Mouse (Mus musculus) CH12.LX (cell line): Measurements from ENCODE around the gene Efcab5. TPM values are rescaled to one million over a fixed set of nuclear protein-coding genes. Genes with fewer than 3 reads are reported as not detected.

Source experiments
- DNase-seq: peaks from one replicate; pipeline ENCODE4 v3.0.0-alpha.2; 2013; ENCODE audit errors: extremely low read depth
- H3K27ac ChIP-seq: 2 replicates; pipeline ENCODE4 v1.5.1; 2012; ENCODE audit warnings: low read depth, mild to moderate bottlenecking, control low read depth, moderate library complexity; ENCODE audit not compliant: insufficient read depth
- H3K27me3 ChIP-seq: replicated peaks from 2 replicates; pipeline ENCODE3; 2012; ENCODE audit warnings: inconsistent platforms
- H3K36me3 ChIP-seq, 2 experiments: replicated peaks in 1 of 2; 2 replicates each; pipeline versions ENCODE3 to v1.6.1; 2012; ENCODE audit warnings: inconsistent platforms in 1 of 2, low read length in 1 of 2, mild to moderate bottlenecking in 1 of 2, mixed read lengths in 1 of 2, moderate library complexity in 1 of 2; ENCODE audit not compliant: control insufficient read depth in 1 of 2, insufficient read depth in 1 of 2
- H3K4me1 ChIP-seq, 2 experiments: 2 replicates each; pipeline ENCODE4 v1.6.1; 2012; ENCODE audit warnings: inconsistent platforms in 1 of 2, moderate library complexity in 1 of 2; ENCODE audit not compliant: insufficient read depth in 2 of 2, control insufficient read depth in 1 of 2
- H3K4me2 ChIP-seq: 2 replicates; pipeline ENCODE4 v1.6.1; 2012; ENCODE audit warnings: low read depth, mild to moderate bottlenecking, control low read depth; ENCODE audit not compliant: poor library complexity, insufficient read depth, severe bottlenecking
- H3K4me3 ChIP-seq, 3 experiments: fragments of 150-350 bp in 1 of 3; sonication (generic) in 1 of 3; replicated peaks in 1 of 3; 2 replicates each; pipeline versions ENCODE3 to v1.5.1; 2011 to 2012; ENCODE audit warnings: low read depth in 2 of 3, low read length in 2 of 3, mild to moderate bottlenecking in 2 of 3, moderate library complexity in 2 of 3, control low read depth in 1 of 3, improper control_type of control experiment in 1 of 3, inconsistent platforms in 1 of 3, mixed read lengths in 1 of 3; ENCODE audit not compliant: poor library complexity in 1 of 3
- H3K79me2 ChIP-seq: replicated peaks from 2 replicates; pipeline ENCODE4 v1.6.1; 2012; ENCODE audit warnings: mild to moderate bottlenecking, moderate library complexity; ENCODE audit not compliant: control insufficient read depth, poor library complexity, insufficient read depth, severe bottlenecking; ENCODE audit errors: extremely low read depth
- H3K9ac ChIP-seq: 2 replicates; pipeline ENCODE4 v1.6.1; 2012; ENCODE audit warnings: low read depth, mild to moderate bottlenecking, control low read depth, moderate library complexity; ENCODE audit not compliant: insufficient read depth
- H3K9me3 ChIP-seq: replicated peaks from 2 replicates; pipeline ENCODE3; 2012; ENCODE audit warnings: low read length, inconsistent platforms, mixed read lengths
- BHLHE40 ChIP-seq: IDR thresholded peaks from 2 replicates; pipeline ENCODE4 v1.6.1; 2011; ENCODE audit warnings: mild to moderate bottlenecking, low read depth, low read length, improper control_type of control experiment
- CHD2 ChIP-seq: IDR thresholded peaks from 2 replicates; pipeline ENCODE4 v1.6.1; 2011; ENCODE audit warnings: low read length, improper control_type of control experiment
- E2F4 ChIP-seq: IDR thresholded peaks from 2 replicates; pipeline ENCODE4 v1.6.1; 2011; ENCODE audit warnings: low read depth, low read length, improper control_type of control experiment; ENCODE audit not compliant: insufficient replicate concordance
- ELF1 ChIP-seq: IDR thresholded peaks from 2 replicates; pipeline ENCODE4 v1.6.1; 2014; ENCODE audit warnings: low read depth, mild to moderate bottlenecking, inconsistent platforms, low read length, improper control_type of control experiment
- ETS1 ChIP-seq: conservative IDR thresholded peaks from 2 replicates; pipeline ENCODE4 v1.6.1; 2012; ENCODE audit warnings: low read depth, mild to moderate bottlenecking, inconsistent platforms, low read length, improper control_type of control experiment, moderate library complexity
- IRF4 ChIP-seq: IDR thresholded peaks from 2 replicates; pipeline ENCODE4 v1.6.1; 2014; ENCODE audit warnings: low read depth, mild to moderate bottlenecking, inconsistent platforms, low read length, improper control_type of control experiment
- JUND ChIP-seq: conservative IDR thresholded peaks from 2 replicates; pipeline ENCODE4 v1.6.1; 2011; ENCODE audit warnings: low read depth, low read length, improper control_type of control experiment
- KAT2A ChIP-seq: IDR thresholded peaks from 2 replicates; pipeline ENCODE4 v1.6.1; 2012; ENCODE audit warnings: low read length, improper control_type of control experiment, inconsistent platforms; ENCODE audit not compliant: insufficient replicate concordance
- MAZ ChIP-seq: IDR thresholded peaks from 2 replicates; pipeline ENCODE4 v1.6.1; 2012; ENCODE audit warnings: low read depth, mild to moderate bottlenecking, inconsistent platforms, low read length, improper control_type of control experiment, moderate library complexity
- MEF2A ChIP-seq: IDR thresholded peaks from 2 replicates; pipeline ENCODE4 v1.6.1; 2014; ENCODE audit warnings: low read depth, mild to moderate bottlenecking, inconsistent platforms, low read length, improper control_type of control experiment, borderline replicate concordance
- MXI1 ChIP-seq: IDR thresholded peaks from 2 replicates; pipeline ENCODE4 v1.6.1; 2011; ENCODE audit warnings: mild to moderate bottlenecking, low read depth, low read length, improper control_type of control experiment
- MYC ChIP-seq: IDR thresholded peaks from 2 replicates; pipeline ENCODE4 v1.6.1; 2011; ENCODE audit warnings: low read depth, mild to moderate bottlenecking, improper control_type of control experiment, low read length
- NRF1 ChIP-seq: IDR thresholded peaks from 2 replicates; pipeline ENCODE4 v1.6.1; 2014; ENCODE audit warnings: low read depth, mild to moderate bottlenecking, inconsistent platforms, low read length, improper control_type of control experiment, moderate library complexity
- POLR2A ChIP-seq: IDR thresholded peaks from 2 replicates; pipeline ENCODE4 v1.6.1; 2011; ENCODE audit warnings: low read depth, mild to moderate bottlenecking, improper control_type of control experiment, low read length
- RAD21 ChIP-seq: IDR thresholded peaks from 2 replicates; pipeline ENCODE4 v1.6.1; 2011; ENCODE audit warnings: low read depth, mild to moderate bottlenecking, low read length, improper control_type of control experiment, moderate library complexity
- USF1 ChIP-seq: IDR thresholded peaks from 2 replicates; pipeline ENCODE4 v1.6.1; 2014; ENCODE audit warnings: low read depth, mild to moderate bottlenecking, inconsistent platforms, low read length, improper control_type of control experiment
- ZKSCAN1 ChIP-seq: IDR thresholded peaks from 2 replicates; pipeline ENCODE4 v1.6.1; 2012; ENCODE audit warnings: low read depth, inconsistent platforms, low read length, improper control_type of control experiment, borderline replicate concordance
- ZMIZ1 ChIP-seq: IDR thresholded peaks from 2 replicates; pipeline ENCODE4 v1.6.1; 2012; ENCODE audit warnings: low read depth, mild to moderate bottlenecking, inconsistent platforms, low read length, improper control_type of control experiment
- ZNF384 ChIP-seq: IDR thresholded peaks from 2 replicates; pipeline ENCODE4 v1.6.1; 2012; ENCODE audit warnings: low read depth, low read length, improper control_type of control experiment, inconsistent platforms
- dilution Hi-C: fragments of 300-500 bp; cut with MboI; formaldehyde crosslinking; loops from 2 replicates; pipeline ENCODE4 v1.14.3; 2020; ENCODE audit warnings: low sequenced_read_pairs; ENCODE audit not compliant: extremely low pct_unique_long_range_greater_than_20kb, extremely low pct_ligation_motif_present
- in situ Hi-C: fragments of 300-500 bp; cut with MboI; formaldehyde crosslinking; loops from 3 replicates; pipeline ENCODE4 v1.14.3; 2019; ENCODE audit warnings: low sequenced_read_pairs, low pct_ligation_motif_present, low pct_unique_long_range_greater_than_20kb, mixed read lengths
- polyA plus RNA-seq: library from polyadenylated mRNA; unstranded; fragments of >175 nt; gene quantifications from 2 replicates; pipeline ENCODE4 v1.2.1, GENCODE M21; 2012; ENCODE audit warnings: low read depth; ENCODE audit not compliant: insufficient read length
- total RNA-seq, 2 experiments: library from RNA; depleted of rRNA; stranded (reverse); fragments of 300-350 nt in 1 of 2; fragments of >200 nt in 1 of 2; gene quantifications; 2 replicates each; pipeline ENCODE4 v1.2.3; 2012 to 2014

The Efcab5 gene
- total and polyA plus RNA-seq, 3 experiments, result 0.24 to 0.43 (median 0.38) TPM

DNA sequence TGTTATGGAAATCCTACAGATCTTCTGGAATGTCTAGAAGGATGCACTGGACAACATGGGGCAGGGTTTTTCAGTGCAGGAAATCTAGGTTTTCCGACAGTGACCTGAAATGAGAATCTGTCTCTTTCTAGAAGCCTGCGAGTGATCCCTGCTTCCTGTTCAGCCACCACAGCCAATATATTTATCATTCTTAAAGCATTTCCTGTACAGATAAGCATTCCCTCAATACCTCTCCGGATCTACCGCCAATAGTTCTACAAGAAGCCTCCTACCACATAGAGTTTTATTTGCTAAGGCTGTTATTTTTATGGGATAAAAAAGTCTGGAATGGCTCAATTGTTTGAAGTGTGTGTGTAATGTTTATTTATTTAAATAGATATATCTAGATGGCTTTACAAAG, 43.3 kb downstream of the Efcab5 start:
- H3K79me2 ChIP-seq, result no peaks in the 10 kb centered on the region
- no peak for DNase-seq
- no peak overlapping the region for H3K4me2 ChIP-seq
- H3K27me3 ChIP-seq, result no peaks in the 10 kb centered on the region
- H3K36me3 ChIP-seq, result no peaks in the 10 kb centered on the region
- in situ Hi-C loops (no loop called here), dilution Hi-C loops (no loop called here)
- TF ChIP-seq MAZ, result no peak
- no peak overlapping the region for H3K9ac ChIP-seq
- peaks cover 5% of the 10 kb centered on the region for H3K9me3 ChIP-seq
- H3K4me1 ChIP-seq, result no peaks in the 10 kb centered on the region
- no peak overlapping the region for H3K4me3 ChIP-seq
- H3K27ac ChIP-seq, result no peak overlapping the region

DNA sequence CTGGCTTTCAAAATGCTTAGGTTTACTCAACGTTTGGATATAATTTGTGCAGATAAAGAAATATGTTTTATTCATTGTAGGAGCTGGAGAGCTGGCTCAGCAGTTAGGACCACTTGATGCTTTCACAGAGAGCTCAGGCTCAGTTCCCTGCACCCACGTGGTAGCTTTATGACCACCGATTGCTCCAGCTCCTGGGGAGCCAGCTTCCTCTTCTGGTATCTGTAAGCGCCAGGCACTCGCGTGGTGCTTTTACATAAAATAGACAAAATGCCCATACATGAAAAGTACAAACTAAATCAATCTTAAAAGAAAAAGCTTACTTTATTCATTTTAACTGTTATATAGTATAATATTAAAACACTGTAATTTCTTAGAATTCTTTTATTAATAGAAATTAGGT, 46.8 kb downstream of the Efcab5 start:
- Histone ChIP-seq H3K9ac (no peak overlapping the region), H3K4me3 (no peak overlapping the region), H3K27me3 (no peaks in the 10 kb centered on the region), H3K79me2 (no peaks in the 10 kb centered on the region), H3K9me3 (no peaks in the 10 kb centered on the region), H3K27ac (no peak overlapping the region), H3K4me2 (no peak overlapping the region), H3K36me3 (no peaks in the 10 kb centered on the region), H3K4me1 (peaks cover 0 to 3% of the 10 kb centered on the region in 2 experiments; a peak in 1 of 4 replicates)
- in situ Hi-C loops (no loop called here), dilution Hi-C loops (no loop called here)
- no peak for DNase-seq
- no peak for TF ChIP-seq ELF1
- TF ChIP-seq KAT2A, result no peak
- no peak for TF ChIP-seq JUND
- TF ChIP-seq POLR2A, result no peak
- TF ChIP-seq MYC, result no peak
- TF ChIP-seq ZMIZ1, result no peak
- no peak for TF ChIP-seq RAD21
- TF ChIP-seq ZNF384, result no peak
- TF ChIP-seq ETS1, result no peak
- TF ChIP-seq MEF2A, result no peak
- TF ChIP-seq CHD2, result no peak
- no peak for TF ChIP-seq ZKSCAN1
- TF ChIP-seq USF1, result no peak
- TF ChIP-seq, all 38 proteins: peak for 0

GRCm38 (mm10) chr11:77139976-77140375, 48.8 kb downstream of the Efcab5 start:
- Histone ChIP-seq H3K4me3 (no peak overlapping the region), H3K79me2 (no peaks in the 10 kb centered on the region), H3K9me3 (no peaks in the 10 kb centered on the region), H3K36me3 (no peaks in the 10 kb centered on the region), H3K9ac (no peak overlapping the region), H3K27me3 (no peaks in the 10 kb centered on the region), H3K4me2 (no peak overlapping the region), H3K4me1 (peaks cover 0 to 3% of the 10 kb centered on the region in 2 experiments; a peak in 1 of 4 replicates), H3K27ac (no peak overlapping the region)
- TF ChIP-seq RAD21, result no peak
- TF ChIP-seq E2F4, result no peak
- no peak for TF ChIP-seq NRF1
- TF ChIP-seq ELF1, result no peak
- no peak for TF ChIP-seq MXI1
- TF ChIP-seq BHLHE40, result no peak
- no peak for TF ChIP-seq IRF4
- in situ Hi-C loops (no loop called here), dilution Hi-C loops (no loop called here)
- no peak for DNase-seq
